Mouse (Mus musculus) cerebellum, postnatal 10 days (tissue): ENCODE measurements around the gene Brwd3.
A peak's percentile ranks its signal among the peaks of the same experiment; 100 is the strongest.

Experiments
- DNase-seq, 2 experiments: peaks; one replicate each; pipeline ENCODE4 v3.0.0; 2021; ENCODE audit warnings: mixed read lengths in 2 of 2

Brwd3 gene

GRCm38 (mm10) chrX:108834090-108834774 is at the start of gene Brwd3:
Gene Brwd3, minus strand, starts transcription at chrX:108834372.
- peak; percentile 82 to 89 for DNase-seq

DNA sequence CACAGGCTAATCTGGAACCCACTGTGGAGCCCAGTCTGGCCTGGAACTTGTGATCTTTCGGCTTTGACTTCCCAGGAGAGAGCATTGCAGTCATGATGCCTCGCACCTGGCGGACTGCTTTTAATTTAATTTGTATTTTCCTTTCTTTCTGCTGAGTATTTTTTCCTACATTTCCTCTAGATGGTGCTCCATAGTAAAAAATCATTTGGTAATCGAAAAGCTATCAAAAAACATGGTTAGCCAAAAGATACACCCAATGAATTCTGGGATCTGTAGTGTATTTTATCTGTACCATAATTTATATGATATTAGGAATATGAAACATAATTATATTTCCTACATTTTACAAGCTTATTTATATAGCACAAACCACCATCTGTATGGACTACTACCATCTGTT is 28.5 kb upstream of the Brwd3 start:
- peak in 1 of 2 experiments; percentile 2 for DNase-seq

DNA sequence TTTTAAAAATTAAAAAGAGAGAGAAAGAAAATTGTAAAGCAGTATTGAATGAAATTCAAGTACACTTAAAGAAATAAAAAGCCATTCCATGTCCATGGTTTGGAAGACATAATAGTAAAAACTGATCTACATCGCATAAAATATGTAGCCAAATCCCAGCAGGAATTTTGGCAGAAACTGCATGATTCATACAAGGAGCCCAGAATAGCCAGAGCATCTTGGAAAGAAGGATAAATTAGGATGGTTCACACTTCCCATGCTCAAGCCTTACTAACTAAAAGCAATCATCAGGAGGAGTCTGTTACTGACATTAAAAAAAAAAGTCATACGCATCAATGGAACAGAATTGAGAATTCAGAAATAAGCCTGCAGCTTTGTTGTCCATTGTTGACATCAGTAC is 8.5 kb upstream of the Brwd3 start:
- peak; percentile 52 to 64 for DNase-seq

- DNase-seq, result no peak
These were observed 2.2 kb upstream of the Brwd3 start for GRCm38 (mm10) chrX:108836416-108836815.

- no peak for DNase-seq
These were observed 1.1 kb upstream of the Brwd3 start for GRCm38 (mm10) chrX:108835233-108835632.

DNA sequence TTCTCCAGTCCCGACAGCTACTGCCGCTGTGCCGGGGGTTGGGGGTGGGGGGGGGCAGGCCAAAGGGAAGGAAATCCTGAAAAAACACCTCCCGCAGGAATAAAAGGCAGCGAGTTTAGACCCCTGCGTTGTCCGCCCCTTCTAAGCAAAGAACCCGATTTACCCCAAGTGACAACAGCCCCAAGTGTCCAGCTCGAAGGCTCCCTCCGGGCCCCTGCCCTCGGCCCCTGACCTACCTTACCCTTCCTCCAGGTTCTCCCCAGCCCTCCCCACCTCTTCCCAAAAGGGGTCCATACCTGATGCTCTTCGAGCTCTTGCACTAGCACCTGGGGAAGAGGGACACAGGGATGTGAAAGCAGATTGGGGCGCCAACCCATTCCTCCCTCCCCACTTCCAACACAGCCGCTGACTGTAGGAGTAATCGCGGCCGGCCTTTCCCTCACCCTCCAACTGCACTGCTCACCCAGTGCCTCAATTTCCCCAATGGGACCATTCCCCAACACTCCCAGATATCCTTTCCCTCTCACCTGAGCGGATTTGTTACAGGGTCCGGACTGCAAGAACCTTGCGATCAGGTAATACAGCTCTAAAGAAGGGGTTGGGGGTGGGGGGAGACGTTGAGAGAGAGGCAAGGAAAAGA is 671 bp downstream of the Brwd3 start:
- peak; percentile 33 to 36 for DNase-seq

DNA sequence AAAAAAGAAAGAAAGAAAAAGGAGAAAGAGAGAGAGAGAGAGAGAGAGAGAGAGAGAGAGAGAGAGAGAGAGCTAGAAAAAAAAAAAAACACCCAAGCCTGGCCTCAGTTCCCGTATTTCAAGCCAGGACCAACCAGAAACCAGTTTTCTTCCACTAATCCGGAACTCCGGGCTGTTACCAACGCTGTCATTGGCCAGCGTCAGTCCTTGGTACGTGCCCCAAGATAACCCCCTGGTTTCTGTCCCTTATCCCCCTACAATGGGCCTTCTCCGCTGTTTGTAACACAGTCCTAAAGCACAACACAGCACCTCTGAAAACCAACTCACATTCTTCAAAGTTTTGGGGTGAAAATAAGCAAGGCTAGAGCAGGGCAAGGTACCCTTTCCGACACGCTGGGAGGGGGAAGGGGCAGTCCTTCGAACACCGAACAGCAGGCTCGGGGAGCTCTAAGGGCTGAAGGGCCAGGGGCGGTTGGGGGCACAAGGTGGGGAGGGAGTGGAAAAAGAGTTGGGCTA is 1.4 kb downstream of the Brwd3 start:
- peak; percentile 87 for DNase-seq

DNA sequence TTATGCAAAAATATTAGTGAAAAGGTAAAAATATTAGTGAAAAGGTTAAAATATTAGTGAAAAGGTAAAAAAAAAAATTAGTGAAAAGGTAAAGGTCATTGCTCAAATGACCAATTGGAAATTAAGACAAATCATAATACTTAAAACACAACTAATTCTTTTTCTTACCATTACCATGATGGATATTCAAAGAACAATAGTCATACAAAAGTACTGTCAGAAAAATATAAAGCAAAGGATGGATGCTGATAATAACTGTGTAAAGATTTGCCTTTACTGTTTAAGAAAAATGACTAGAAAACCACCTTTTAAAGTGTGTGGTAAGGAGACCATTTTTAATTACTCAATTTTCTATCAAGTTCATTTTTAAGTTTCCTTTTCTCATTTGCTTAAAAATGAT is 2.9 kb downstream of the Brwd3 start:
- no peak for DNase-seq

DNA sequence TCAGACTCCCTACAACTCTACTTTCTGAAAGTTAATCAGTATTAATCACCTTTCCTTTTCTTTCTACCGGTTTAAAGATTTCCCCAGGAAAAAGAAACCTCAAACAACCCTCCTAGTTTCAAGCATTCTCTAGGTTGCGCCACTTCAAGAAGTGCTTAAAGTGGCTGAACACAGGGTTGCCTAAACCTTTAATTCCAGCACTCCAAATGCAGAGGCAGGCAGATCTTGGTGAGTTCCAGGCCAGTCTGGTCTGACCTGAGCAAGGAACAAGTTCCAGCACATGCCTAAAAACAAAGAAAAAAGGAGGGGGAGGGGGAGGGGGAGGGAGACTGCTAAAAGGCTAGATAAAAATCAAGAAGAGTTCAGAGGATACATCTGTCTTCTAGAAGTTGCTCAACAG is 6.1 kb downstream of the Brwd3 start:
- no peak for DNase-seq

GRCm38 (mm10) chrX:108797268-108797667 is 36.9 kb downstream of the Brwd3 start:
- no peak for DNase-seq

DNA sequence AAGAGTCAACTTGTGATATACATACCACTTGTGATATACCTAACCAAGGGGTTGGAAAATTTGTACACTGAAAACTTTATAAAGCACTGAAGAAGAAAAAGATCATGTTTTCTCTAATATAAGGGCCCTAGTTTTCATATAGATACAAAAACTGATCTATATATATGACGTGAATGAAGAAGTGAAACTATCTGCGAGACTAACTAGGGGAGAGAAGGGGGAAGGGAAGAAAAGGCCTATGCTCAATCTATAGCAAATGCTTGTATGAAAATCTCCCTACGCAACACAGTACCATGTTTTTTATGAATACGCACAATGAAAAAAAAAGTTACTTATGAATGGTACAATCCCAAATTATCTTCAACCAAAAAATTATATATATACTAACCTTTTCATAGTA is 50.4 kb downstream of the Brwd3 start:
- DNase-seq, result no peak

- no peak for DNase-seq
These were observed 102.4 kb downstream of the Brwd3 start for GRCm38 (mm10) chrX:108731755-108732154.

DNA sequence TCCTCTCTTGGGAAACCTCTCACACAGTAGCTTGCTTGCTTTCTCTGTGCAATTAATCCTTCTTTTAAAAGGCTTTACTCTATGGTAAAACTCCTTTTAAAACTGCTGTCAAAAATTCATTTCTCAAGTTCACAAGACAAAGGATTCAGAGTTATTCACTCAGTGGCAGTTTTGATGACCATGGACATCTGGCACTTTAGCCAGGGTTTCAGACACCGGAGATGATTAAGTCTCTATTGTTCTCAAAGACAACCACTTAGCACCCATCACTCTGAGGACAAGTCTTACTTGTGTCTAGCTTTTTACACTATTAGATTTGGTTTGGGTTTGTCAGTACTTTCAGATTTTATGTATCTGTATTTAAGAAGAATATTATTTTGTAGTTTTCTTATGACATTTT is 104.6 kb downstream of the Brwd3 start:
- DNase-seq, result no peak

DNA sequence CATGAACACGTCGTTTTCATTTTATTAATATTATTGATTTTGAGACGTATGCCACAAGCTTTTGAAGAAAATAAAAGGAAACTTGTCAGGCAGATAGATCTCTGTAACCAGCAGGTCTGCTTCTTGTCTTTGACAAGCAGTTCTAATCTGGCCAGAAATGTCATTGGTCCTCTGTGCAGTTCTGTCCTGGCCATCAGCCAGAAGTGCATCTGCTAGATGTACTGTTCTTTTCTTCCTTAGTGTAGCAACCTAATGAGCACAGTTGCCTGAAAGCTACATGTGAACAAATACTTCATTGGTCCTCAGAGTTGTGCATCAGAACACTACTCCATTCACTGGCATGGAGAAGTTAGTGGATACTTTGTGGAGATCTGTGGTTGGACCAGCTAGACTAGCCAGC is 105.1 kb downstream of the Brwd3 start:
- DNase-seq, result peak; percentile 19 to 44

DNA sequence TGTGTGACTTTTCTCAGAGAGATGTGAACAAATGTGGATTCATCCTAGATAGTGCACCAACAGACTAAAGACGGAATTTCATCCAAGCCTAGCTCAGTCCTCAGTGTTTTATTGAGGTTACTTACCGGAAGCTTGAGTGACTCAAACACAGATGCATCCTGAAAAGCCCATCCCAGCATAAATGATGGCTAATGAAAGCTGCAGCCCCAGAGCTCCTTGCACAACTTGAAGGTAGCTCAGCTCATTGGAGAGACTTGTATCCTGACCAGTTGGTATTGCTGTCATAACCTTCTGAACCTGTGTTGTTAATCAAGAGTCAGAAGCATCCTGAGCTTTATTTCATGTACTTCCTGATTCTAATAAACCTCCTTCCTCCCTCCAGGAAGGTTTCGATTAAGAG is 105.8 kb downstream of the Brwd3 start:
- DNase-seq, result no peak

- no peak for DNase-seq
These were observed 109.9 kb downstream of the Brwd3 start for GRCm38 (mm10) chrX:108724241-108724640.

DNA sequence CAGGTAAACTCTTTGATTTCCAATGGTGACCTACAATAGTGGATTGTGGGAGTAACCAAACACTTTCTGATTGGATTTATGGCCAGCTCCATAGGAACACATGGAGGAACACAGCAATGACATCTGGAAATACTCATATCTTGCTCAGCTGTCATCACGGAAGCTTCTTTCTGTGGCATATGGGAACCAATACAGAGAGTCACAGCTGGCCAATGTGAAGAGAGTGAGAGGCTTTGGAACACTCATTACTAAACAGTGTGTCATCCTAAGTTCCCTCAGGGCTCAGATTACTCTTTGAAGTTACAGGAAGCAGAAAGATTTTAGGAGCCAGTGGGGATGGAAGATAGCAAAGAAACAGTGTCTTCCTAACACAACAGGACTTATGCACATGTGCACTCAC is 111.7 kb downstream of the Brwd3 start:
- DNase-seq, result no peak

- DNase-seq, result no peak
These were observed 129.9 kb downstream of the Brwd3 start for GRCm38 (mm10) chrX:108704312-108704711.
